Mouse (Mus musculus): ENCODE results near the gene Taf12. TPM values are rescaled to one million over a fixed set of nuclear protein-coding genes. Genes with fewer than 3 reads are reported as not detected.
"Not testable (repeated sequence)": the region's sequence is repeated elsewhere in the genome, so short reads cannot be mapped to it uniquely, and the experiment has no call there.

Taf12 gene
- polyA plus RNA-seq, 1 experiment from 2014 or later: 58.8 TPM

DNA sequence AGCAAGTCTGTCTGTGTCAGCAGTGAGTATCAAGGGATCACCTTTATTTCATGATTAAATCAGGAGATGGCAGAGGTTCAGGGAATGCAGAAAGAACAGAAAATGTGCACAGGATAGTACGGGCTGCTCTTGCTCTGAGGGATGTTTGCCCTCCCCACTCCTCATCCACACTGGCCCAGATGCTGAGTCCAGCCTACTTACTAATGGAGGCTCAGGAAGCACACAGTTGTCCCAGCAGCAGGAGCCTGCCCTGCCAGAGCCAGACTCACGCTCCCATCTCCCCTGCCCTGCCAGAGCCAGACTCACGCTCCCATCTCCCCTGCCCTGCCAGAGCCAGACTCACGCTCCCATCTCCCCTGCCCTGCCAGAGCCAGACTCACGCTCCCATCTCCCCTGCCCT, 14.7 kb downstream of the Taf12 start:
- 88% methylated on average over 4 of the region's 5 CpGs for WGBS
- H3K9me3 ChIP-seq; DNase-seq (ENCODE audit: low spot score); H3K27ac ChIP-seq (replicated peaks); H3K4me1 ChIP-seq; H3K27me3 ChIP-seq (replicated peaks; ENCODE audit: low read depth, poor library complexity, severe bottlenecking); H3K4me3 ChIP-seq: not testable (repeated sequence)
- H3K36me3 ChIP-seq (replicated peaks): peaks cover 83% of the 10 kb centered on the region

DNA sequence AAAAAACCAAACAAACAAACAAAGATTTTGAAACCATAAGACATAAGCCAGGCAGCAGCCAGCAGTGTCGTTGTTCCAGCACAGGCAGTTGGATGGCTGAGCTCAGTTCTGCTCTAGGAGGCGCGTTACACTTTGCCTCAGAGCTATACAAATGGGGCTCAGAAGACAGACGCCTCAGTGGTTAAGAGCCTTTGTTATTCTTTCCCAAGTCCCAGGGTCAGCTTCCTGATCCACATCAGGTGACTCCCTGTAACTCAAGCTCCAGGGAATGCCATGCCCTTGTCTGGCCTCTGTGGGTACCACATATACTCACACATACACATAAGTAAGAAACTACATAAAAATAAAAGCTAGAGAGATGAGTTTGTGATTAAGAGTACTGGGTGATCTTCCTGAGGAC, 16.9 kb downstream of the Taf12 start:
- no peak overlapping the region for H3K27ac ChIP-seq (replicated peaks)
- H3K4me1 ChIP-seq: no peaks in the 10 kb centered on the region
- WGBS: 91% methylated on average over 4 of the region's 4 CpGs
- no peak for DNase-seq (ENCODE audit: low spot score)
- H3K4me3 ChIP-seq: no peak overlapping the region
- no peaks in the 10 kb centered on the region for H3K27me3 ChIP-seq (replicated peaks; ENCODE audit: low read depth, poor library complexity, severe bottlenecking)
- peaks cover 75% of the 10 kb centered on the region for H3K36me3 ChIP-seq (replicated peaks)
- no peaks in the 10 kb centered on the region for H3K9me3 ChIP-seq

DNA sequence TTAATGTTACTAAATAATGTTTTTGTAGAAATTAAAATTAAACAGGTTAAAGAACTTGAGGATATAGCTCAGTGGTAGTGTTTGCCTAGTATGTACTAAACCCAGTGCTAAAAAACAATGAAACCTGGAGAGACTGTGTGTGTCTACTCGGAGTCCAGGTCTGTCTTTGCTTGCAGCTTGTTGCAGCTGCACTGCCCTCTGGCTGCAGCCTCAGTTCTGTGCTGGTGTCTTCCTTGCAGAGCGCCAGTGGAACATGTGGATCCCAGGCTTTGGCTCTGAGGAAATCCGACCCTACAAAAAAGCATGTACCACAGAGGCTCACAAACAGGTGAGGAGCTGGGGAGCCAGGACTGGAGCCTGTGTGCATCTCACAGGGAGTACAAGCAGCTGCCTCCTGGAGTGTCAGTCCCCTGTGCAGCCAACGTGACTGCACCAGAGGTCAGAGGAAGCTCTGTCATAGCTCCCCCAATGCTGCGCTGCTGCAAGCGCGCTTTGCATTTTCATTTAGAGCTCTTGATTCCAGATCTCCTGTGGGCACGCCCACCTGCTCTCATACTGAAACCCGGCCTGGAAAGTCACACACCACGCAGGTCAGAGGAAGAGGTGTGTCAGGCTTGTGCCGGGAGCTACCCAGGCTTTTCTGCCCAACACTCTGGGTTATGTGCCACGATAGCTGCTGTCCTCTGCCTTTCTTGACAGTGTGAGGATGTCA, 17.6 kb downstream of the Taf12 start:
- H3K27ac ChIP-seq (replicated peaks): no peak overlapping the region
- no peaks in the 10 kb centered on the region for H3K4me1 ChIP-seq
- DNase-seq (ENCODE audit: low spot score): no peak
- WGBS: 81% methylated on average over 12 of the region's 12 CpGs
- no peaks in the 10 kb centered on the region for H3K27me3 ChIP-seq (replicated peaks; ENCODE audit: low read depth, poor library complexity, severe bottlenecking)
- H3K4me3 ChIP-seq: no peak overlapping the region
- peaks cover 67% of the 10 kb centered on the region for H3K36me3 ChIP-seq (replicated peaks)
- H3K9me3 ChIP-seq: no peaks in the 10 kb centered on the region

DNA sequence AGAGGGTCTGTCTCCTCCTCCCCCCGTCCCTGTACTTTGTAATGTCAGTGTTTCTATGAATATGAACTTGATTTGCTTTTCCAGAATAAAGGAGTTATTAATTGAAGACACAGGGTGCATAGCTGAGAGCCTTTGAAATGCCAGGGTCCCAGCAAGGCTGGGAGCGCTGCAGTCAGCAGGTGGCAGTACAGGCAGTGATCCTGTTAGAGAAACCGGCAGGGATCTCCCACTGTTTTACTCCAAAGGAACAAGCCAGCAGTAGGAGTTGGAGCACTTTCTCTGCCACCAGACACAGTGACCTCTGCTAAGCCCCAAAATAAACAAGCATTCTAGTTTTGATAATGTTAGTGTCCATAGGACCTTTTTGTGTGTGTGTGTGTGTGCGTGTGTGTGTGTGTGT, 18.8 kb downstream of the Taf12 start:
- no peaks in the 10 kb centered on the region for H3K27me3 ChIP-seq (replicated peaks; ENCODE audit: low read depth, poor library complexity, severe bottlenecking)
- no peak overlapping the region for H3K4me3 ChIP-seq
- H3K4me1 ChIP-seq: no peaks in the 10 kb centered on the region
- WGBS: 46% methylated on average over 4 of the region's 4 CpGs
- H3K36me3 ChIP-seq (replicated peaks): peaks cover 62% of the 10 kb centered on the region
- H3K9me3 ChIP-seq: no peaks in the 10 kb centered on the region
- no peak overlapping the region for H3K27ac ChIP-seq (replicated peaks)
- DNase-seq (ENCODE audit: low spot score): peak; percentile 42

DNA sequence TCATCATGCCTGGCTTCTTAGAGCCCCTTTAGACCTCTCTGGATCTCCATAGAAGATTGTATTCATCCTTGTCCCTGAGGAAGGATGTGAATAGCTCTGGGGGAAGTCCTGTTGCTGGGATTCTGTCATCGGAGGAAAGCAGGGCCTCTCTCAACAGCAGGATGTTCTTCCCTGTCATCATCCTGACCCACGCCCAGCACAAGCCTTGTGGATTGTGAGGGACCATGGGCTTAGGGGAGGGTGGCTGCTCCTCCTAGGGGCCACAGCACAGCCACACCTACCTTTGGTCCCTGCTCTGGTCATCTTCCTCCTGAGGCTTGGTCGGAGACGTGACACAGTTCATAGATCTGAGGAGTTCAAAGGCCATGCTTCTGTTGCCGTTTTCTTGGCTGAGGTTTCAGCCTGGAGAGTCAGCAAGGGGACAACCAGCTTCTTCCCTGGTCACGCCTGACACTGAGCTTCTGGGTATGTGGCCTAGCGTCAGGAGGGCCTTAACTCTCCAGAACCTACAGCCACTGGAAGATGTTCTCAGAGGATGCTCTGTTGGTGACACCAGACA, 19.6 kb downstream of the Taf12 start:
- 86% methylated on average over 7 of the region's 7 CpGs for WGBS
- Histone ChIP-seq H3K27ac (replicated peaks) (no peak overlapping the region), H3K9me3 (no peaks in the 10 kb centered on the region), H3K4me3 (no peak overlapping the region), H3K36me3 (replicated peaks) (peaks cover 61% of the 10 kb centered on the region), H3K4me1 (no peaks in the 10 kb centered on the region), H3K27me3 (replicated peaks; ENCODE audit: low read depth, poor library complexity, severe bottlenecking) (no peaks in the 10 kb centered on the region)
- DNase-seq (ENCODE audit: low spot score): no peak

DNA sequence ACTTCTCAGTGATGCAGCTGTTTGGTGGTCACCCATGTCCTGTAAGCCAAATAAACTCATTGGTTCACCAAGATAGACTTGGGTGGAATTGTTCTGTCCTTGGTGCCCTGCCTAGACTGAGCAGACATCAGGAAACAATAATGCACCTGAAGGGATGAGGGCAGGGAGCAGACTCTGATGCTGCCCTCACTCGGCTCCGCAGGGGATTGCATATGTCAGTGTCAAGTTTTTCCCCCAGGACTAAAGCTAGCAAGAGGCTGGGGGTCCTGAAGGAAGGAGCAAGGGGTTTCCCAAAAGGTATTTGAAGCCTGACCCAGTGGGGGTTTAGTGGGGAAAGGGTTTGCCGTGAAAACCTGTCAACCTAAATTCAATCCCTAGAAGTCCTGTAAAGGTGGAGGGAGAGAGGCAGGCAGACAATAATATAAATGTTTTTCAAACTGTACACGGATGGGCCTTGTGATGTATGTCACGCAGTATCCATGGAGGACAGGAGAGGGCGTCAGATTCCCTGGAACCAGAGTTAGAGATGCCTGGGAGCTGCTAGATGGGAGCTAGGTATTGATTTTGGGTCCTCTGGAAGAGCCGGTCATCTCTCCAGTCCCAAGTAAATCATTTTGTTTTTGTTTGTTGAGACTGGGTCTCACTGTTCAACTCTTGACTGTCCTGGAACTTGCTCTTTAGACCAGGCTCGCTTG, 21.7 kb downstream of the Taf12 start:
- WGBS: 43% methylated on average over 8 of the region's 8 CpGs
- H3K4me3 ChIP-seq: no peak overlapping the region
- no peak overlapping the region for H3K27ac ChIP-seq (replicated peaks)
- no peaks in the 10 kb centered on the region for H3K9me3 ChIP-seq
- no peaks in the 10 kb centered on the region for H3K27me3 ChIP-seq (replicated peaks; ENCODE audit: low read depth, poor library complexity, severe bottlenecking)
- H3K4me1 ChIP-seq: no peaks in the 10 kb centered on the region
- peaks cover 40% of the 10 kb centered on the region for H3K36me3 ChIP-seq (replicated peaks)
- DNase-seq (ENCODE audit: low spot score): peak; percentile 18

DNA sequence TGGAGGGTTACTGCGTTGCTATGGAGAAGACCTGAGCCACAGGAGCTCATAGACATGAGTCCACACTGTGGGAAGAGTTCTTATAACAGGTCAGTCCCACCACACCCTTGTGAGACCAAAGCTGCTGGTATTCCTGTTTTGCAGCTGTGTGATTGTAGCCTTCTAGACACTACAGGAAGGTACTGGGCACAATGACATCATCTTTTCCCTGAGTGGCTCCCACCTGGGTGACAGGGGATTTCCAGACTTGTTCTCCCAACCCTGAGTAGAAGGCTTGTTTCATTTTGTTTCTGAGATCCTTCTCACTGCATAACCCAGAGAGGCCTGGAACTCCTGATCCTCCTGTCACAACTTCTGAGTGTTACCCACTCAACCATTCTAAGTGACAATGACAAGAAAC, 25.7 kb downstream of the Taf12 start:
- Histone ChIP-seq H3K27me3 (replicated peaks; ENCODE audit: low read depth, poor library complexity, severe bottlenecking) (no peaks in the 10 kb centered on the region), H3K36me3 (replicated peaks) (peaks cover 1% of the 10 kb centered on the region; the same call in 1 of the 2 replicates), H3K4me1 (peaks cover 15% of the 10 kb centered on the region), H3K9me3 (no peaks in the 10 kb centered on the region), H3K4me3 (no peak overlapping the region), H3K27ac (replicated peaks) (no peak overlapping the region)
- WGBS: 91% methylated on average over 1 of the region's 1 CpGs
- no peak for DNase-seq (ENCODE audit: low spot score)

DNA sequence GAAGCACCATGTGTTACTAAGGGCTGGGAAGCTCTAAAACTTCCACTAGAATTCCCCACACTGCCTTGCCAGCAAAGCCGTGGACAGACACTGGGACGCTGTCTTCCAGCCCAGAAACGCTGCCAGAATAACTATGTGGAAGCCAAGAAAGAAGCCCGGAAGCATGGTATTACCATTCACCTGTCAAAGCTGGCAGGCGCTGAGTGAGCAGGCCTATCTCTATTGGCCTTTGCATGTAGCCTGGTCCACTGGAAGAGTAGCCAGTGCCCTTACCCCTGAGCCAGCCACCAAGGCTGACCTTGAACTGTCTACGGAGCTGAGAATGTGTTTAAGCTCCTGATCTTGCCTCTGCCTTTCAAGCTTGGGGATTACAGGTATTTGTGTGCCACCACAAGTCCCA, 27.3 kb downstream of the Taf12 start:
- no peak overlapping the region for H3K27ac ChIP-seq (replicated peaks)
- WGBS: 81% methylated on average over 6 of the region's 6 CpGs
- H3K4me3 ChIP-seq: no peak overlapping the region
- no peak for DNase-seq (ENCODE audit: low spot score)
- H3K9me3 ChIP-seq: no peaks in the 10 kb centered on the region
- no peaks in the 10 kb centered on the region for H3K36me3 ChIP-seq (replicated peaks)
- H3K27me3 ChIP-seq (replicated peaks; ENCODE audit: low read depth, poor library complexity, severe bottlenecking): no peaks in the 10 kb centered on the region
- H3K4me1 ChIP-seq: peaks cover 15% of the 10 kb centered on the region

DNA sequence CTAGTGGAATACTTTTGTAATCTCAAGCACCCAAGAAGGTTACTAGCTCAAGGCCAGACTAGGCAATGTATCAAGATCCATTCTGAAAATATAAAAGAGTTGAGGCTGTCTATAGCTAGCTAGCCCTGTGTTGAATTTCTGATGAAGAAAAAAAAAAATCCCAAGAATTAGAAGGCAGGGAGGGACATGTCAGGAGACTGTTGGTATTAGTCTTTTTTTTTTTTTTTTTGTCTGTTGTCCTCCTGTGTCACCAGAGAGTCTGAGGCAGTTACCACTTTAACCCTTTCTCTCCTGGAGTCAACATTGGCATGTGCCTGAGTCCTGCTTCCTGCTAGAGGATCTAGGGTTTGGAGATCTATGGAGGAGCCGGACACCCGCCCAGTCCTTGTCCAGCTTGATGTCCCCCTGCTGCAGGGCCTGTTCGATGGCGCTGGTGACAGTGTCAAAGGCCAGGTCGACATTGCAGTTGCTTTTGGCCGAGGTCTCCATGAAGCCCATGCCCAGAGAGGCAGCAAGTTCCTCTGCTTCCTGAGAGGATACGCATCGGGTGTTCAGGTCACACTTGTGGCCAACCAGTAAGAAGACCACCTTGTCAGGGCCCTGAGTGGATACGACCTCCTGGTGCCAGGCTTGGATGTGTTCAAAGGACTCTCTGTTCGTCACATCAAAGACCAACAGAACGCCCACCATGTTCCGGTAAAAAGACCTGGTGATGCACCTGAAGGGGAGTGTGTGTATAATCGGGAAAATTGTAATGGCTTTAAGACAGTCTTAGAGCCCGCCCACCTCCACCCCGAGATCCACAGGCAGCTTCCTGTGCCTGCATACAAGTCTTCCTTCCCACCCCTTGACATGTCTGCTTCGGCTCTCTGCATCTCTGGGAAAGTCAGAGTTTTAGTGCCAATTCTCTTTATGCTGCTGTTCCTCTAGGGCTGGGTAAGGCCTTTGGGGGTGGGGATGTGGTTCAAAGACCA, 28.1 kb downstream of the Taf12 start:
- H3K36me3 ChIP-seq (replicated peaks): no peaks in the 10 kb centered on the region
- H3K4me1 ChIP-seq: peaks cover 15% of the 10 kb centered on the region
- H3K9me3 ChIP-seq: no peaks in the 10 kb centered on the region
- 71% methylated on average over 16 of the region's 16 CpGs for WGBS
- peak overlapping the region; percentile 80 for H3K27ac ChIP-seq (replicated peaks)
- no peaks in the 10 kb centered on the region for H3K27me3 ChIP-seq (replicated peaks; ENCODE audit: low read depth, poor library complexity, severe bottlenecking)
- no peak for DNase-seq (ENCODE audit: low spot score)
- peak overlapping the region; percentile 66 for H3K4me3 ChIP-seq

DNA sequence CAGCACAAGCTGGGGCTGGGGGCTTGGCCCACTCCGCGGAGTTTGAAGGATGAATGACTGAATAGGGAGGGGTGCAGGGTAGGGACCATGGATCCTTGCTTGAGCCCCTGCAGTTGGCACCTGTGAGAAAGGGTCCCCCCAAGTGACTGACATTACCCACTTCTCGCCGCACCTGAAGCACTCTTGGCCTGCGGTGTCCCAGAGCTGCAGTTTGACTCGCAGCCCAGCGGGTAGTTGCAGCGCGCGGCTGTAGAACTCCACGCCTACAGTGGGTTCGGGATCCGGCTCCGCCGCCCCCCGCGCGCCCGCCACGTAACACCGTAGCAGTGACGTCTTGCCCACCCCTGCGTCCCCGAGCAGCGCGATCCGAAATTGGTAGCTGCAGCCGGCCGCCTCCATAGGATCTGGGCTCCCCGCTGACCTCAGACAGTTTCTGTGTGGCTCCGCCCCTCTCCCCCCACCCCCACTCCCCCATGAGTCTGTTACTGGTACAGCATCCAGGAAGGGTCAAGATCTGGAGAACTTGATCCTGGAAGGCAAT, 28.8 kb downstream of the Taf12 start, which contains the start of gene Rab42:
TSS of gene Rab42 (minus strand) at position 447 of the 541 bp plus-strand sequence.
- no peaks in the 10 kb centered on the region for H3K36me3 ChIP-seq (replicated peaks)
- H3K9me3 ChIP-seq: no peaks in the 10 kb centered on the region
- 2% methylated on average over 31 of the region's 31 CpGs for WGBS
- H3K4me3 ChIP-seq: peak within 1 kb of the TSS; percentile 66
- H3K4me1 ChIP-seq: peaks cover 15% of the 10 kb centered on the region
- peak; percentile 84 for DNase-seq (ENCODE audit: low spot score)
- H3K27me3 ChIP-seq (replicated peaks; ENCODE audit: low read depth, poor library complexity, severe bottlenecking): no peaks in the 10 kb centered on the region
- peak within 1 kb of the TSS; percentile 80 for H3K27ac ChIP-seq (replicated peaks)

DNA sequence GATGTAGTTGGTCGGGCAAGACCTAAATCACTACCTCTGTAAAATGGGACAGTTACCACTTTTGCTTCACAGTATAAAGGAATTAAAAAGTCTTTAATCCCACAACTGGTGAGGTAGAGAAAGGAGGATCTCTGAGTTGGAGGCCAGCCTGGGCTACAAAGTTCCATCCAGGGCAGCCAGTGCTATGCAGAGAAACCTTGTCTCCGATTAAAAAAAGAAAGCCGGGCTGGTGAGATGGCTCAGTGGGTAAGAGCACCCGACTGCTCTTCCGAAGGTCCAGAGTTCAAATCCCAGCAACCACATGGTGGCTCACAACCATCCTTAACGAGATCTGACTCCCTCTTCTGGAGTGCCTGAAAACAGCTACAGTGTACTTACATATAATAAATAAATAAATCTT, 29.3 kb downstream of the Taf12 start:
- peak overlapping the region; percentile 80 for H3K27ac ChIP-seq (replicated peaks)
- WGBS: 44% methylated on average over 6 of the region's 6 CpGs

DNA sequence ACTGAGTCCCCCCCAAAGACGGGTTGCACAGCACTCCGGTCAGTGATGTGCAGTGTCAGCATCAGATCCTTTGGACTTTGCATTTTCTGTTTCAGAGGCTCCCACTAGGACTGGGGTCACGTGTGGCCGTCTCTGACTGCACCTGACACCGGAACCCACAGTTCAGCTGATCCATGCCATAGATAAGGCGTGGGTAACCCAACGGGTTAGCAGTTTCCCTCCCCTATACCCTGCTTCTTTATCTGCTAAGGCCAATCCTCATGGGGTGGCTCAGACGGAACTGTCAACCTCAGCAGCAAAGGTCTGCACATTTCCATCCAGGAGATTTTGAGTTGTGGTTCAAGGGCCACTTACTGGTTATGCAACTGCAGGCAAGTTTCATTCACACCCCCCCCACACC, 31.1 kb downstream of the Taf12 start:
- Histone ChIP-seq H3K27ac (replicated peaks) (no peak overlapping the region), H3K9me3 (no peaks in the 10 kb centered on the region), H3K4me3 (no peak overlapping the region), H3K27me3 (replicated peaks; ENCODE audit: low read depth, poor library complexity, severe bottlenecking) (no peaks in the 10 kb centered on the region), H3K4me1 (peaks cover 26% of the 10 kb centered on the region), H3K36me3 (replicated peaks) (peaks cover 12% of the 10 kb centered on the region)
- DNase-seq (ENCODE audit: low spot score): no peak
- 84% methylated on average over 8 of the region's 8 CpGs for WGBS

More for the DNA sequence above, 29.3 kb downstream of the Taf12 start:
- H3K36me3 ChIP-seq (replicated peaks); H3K27me3 ChIP-seq (replicated peaks; ENCODE audit: low read depth, poor library complexity, severe bottlenecking); DNase-seq (ENCODE audit: low spot score); H3K9me3 ChIP-seq: not testable (repeated sequence)
- Histone ChIP-seq H3K4me3 (peak overlapping the region; percentile 66), H3K4me1 (peaks cover 15% of the 10 kb centered on the region)

Data from embryonic facial prominence, embryonic 10.5 days (tissue).